Mouse (Mus musculus) midbrain, embryonic 11.5 days (tissue): ENCODE measurements at regions not wholly inside any gene's neighbourhood (a gene's known extent, or its start where the extent isn't known, plus 50 kb on each side); places are given as distances from the start of the nearest gene placed in this dataset.

Experiments used
- ATAC-seq: fragments of 200-750 bp; cut with Nextera tagmentation; 2 replicates; pipeline ENCODE4 v1.8.0; 2017; ENCODE audit warnings: moderate TSS enrichment, moderate library complexity; ENCODE audit not compliant: low FRiP score
- DNase-seq: peaks from one replicate; pipeline ENCODE4 v3.0.0; 2015; ENCODE audit warnings: low spot score; ENCODE audit errors: missing footprints
- H3K27ac ChIP-seq: fragments of 300-500 bp; sonication (generic); 2 replicates; pipeline ENCODE4 v1.5.1; 2014; ENCODE audit warnings: low read depth, low read length
- H3K27me3 ChIP-seq: fragments of 300-500 bp; sonication (generic); 2 replicates; pipeline ENCODE4 v1.6.1; 2014; ENCODE audit warnings: mild to moderate bottlenecking, low read length, moderate library complexity, mixed read lengths; ENCODE audit not compliant: control insufficient read depth, insufficient read depth
- H3K36me3 ChIP-seq: fragments of 300-500 bp; sonication (generic); 2 replicates; pipeline ENCODE4 v1.6.1; 2014; ENCODE audit warnings: mild to moderate bottlenecking, low read length, moderate library complexity, mixed read lengths; ENCODE audit not compliant: control insufficient read depth, insufficient read depth
- H3K4me1 ChIP-seq: fragments of 300-500 bp; sonication (generic); 2 replicates; pipeline ENCODE4 v1.6.1; 2014; ENCODE audit warnings: low read length; ENCODE audit not compliant: control insufficient read depth, insufficient read depth
- H3K4me2 ChIP-seq: fragments of 300-500 bp; sonication (generic); 2 replicates; pipeline ENCODE4 v1.6.1; 2014; ENCODE audit warnings: mild to moderate bottlenecking, moderate library complexity
- H3K4me3 ChIP-seq: fragments of 300-500 bp; sonication (generic); 2 replicates; pipeline ENCODE4 v1.5.1; 2014; ENCODE audit warnings: low read depth, low read length
- H3K9ac ChIP-seq: fragments of 300-500 bp; sonication (generic); 2 replicates; pipeline ENCODE4 v1.6.1; 2014; ENCODE audit warnings: low read length
- H3K9me3 ChIP-seq: fragments of 300-500 bp; sonication (generic); 2 replicates; pipeline ENCODE4 v1.6.1; 2016; ENCODE audit warnings: low read length; ENCODE audit not compliant: control insufficient read depth
- WGBS: fragments of 180-500 bp; shearing (Covaris S2); extraction: QIAGEN DNeasy Blood & Tissue Kit; methylation state at CpG from one replicate; pipeline ENCODE4 v1.1.7; 2014; 5-methylcytosine and 5-hydroxymethylcytosine counted together

GRCm38 (mm10) chr10:66548073-66548472 lies 547.9 kb upstream of the Jmjd1c start:
- Histone ChIP-seq H3K27ac (no peak overlapping the region), H3K9me3 (no peaks in the 10 kb centered on the region), H3K27me3 (peaks cover 28% of the 10 kb centered on the region), H3K4me2 (no peak overlapping the region), H3K4me1 (no peaks in the 10 kb centered on the region), H3K9ac (no peak overlapping the region), H3K4me3 (no peak overlapping the region), H3K36me3 (no peaks in the 10 kb centered on the region)
- ATAC-seq (no peak), DNase-seq (no peak)
- 84% methylated on average over 4 of the region's 4 CpGs for WGBS

GRCm38 (mm10) chr10:66552919-66553318 lies 543.0 kb upstream of the Jmjd1c start:
- no peak overlapping the region for H3K4me3 ChIP-seq
- WGBS, result 76% methylated on average over 3 of the region's 3 CpGs
- no peaks in the 10 kb centered on the region for H3K36me3 ChIP-seq
- no peak overlapping the region for H3K4me2 ChIP-seq
- H3K9me3 ChIP-seq, result no peaks in the 10 kb centered on the region
- H3K27me3 ChIP-seq, result peaks cover 31% of the 10 kb centered on the region
- no peak overlapping the region for H3K9ac ChIP-seq
- DNase-seq (no peak), ATAC-seq (peak; percentile 41; the same call in 1 of the 2 replicates)
- H3K4me1 ChIP-seq, result no peaks in the 10 kb centered on the region
- no peak overlapping the region for H3K27ac ChIP-seq

DNA sequence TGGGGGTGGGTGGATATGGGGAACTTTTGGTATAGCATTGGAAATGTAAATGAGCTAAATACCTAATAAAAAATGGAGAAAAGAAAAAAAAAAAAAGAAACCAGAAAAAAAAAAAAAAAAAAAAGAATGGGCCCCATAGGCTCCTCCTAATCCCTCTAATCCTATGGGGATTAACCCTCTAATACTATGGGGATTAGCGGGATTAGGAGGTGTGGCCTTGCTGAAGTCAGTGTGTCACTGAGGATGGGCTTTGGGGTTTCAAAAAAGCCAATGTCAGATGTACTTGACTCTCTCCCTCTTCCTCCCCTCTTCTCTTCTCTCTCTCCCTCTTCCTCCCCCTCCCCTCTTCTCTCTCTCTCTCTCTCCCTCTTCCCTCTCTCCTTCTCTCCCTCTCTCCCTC lies 541.7 kb upstream of the Jmjd1c start:
- ATAC-seq, result peak; percentile 59; the same call in 1 of the 2 replicates
- Histone ChIP-seq H3K4me1 (no peaks in the 10 kb centered on the region), H3K36me3 (no peaks in the 10 kb centered on the region), H3K9me3 (no peaks in the 10 kb centered on the region), H3K9ac (no peak overlapping the region), H3K4me2 (no peak overlapping the region), H3K27me3 (peaks cover 31% of the 10 kb centered on the region), H3K27ac (no peak overlapping the region), H3K4me3 (no peak overlapping the region)
- DNase-seq, result no peak
- 29% methylated on average over 1 of the region's 1 CpGs for WGBS

GRCm38 (mm10) chr10:66558097-66558840 lies 537.7 kb upstream of the Jmjd1c start:
- Histone ChIP-seq H3K27ac (no peak overlapping the region), H3K9ac (no peak overlapping the region), H3K36me3 (no peaks in the 10 kb centered on the region), H3K4me2 (no peak overlapping the region), H3K4me1 (no peaks in the 10 kb centered on the region), H3K4me3 (no peak overlapping the region), H3K27me3 (peaks cover 7% of the 10 kb centered on the region; the same call in 1 of the 2 replicates), H3K9me3 (no peaks in the 10 kb centered on the region)
- ATAC-seq (peak; percentile 83), DNase-seq (no peak)
- 48% methylated on average over 6 of the region's 6 CpGs for WGBS

DNA sequence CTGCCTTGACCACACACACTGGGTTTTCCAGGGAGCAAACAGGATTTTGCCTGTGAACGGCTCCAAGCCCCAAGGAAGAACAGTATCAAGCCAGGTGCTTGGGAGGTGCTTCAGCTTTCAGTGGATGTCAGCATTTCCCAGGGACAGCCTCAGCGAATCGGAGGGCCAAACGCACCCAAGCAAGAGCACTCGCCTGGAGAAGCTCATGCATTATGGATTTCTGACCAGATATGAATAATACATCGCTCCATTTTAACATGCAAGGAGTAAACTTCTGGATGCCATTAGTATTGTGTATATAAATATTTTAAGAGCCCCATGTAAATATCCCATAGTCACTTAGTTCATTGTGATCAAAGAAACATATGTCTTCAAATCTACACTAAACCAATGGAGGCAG lies 530.6 kb upstream of the Jmjd1c start:
- DNase-seq (no peak), ATAC-seq (no peak)
- Histone ChIP-seq H3K27me3 (no peaks in the 10 kb centered on the region), H3K9me3 (no peaks in the 10 kb centered on the region), H3K4me3 (no peak overlapping the region), H3K9ac (no peak overlapping the region), H3K27ac (no peak overlapping the region), H3K4me2 (no peak overlapping the region), H3K36me3 (no peaks in the 10 kb centered on the region), H3K4me1 (no peaks in the 10 kb centered on the region)
- WGBS, result 74% methylated on average over 6 of the region's 6 CpGs

GRCm38 (mm10) chr10:66574846-66575535 lies 520.9 kb upstream of the Jmjd1c start:
- H3K4me1 ChIP-seq, result no peaks in the 10 kb centered on the region
- H3K27me3 ChIP-seq, result no peaks in the 10 kb centered on the region
- no peak overlapping the region for H3K4me3 ChIP-seq
- no peak overlapping the region for H3K4me2 ChIP-seq
- H3K27ac ChIP-seq, result no peak overlapping the region
- H3K9ac ChIP-seq, result no peak overlapping the region
- peak; percentile 44; the same call in 1 of the 2 replicates for ATAC-seq
- WGBS, result 50% methylated on average over 10 of the region's 10 CpGs
- no peaks in the 10 kb centered on the region for H3K36me3 ChIP-seq
- no peak for DNase-seq
- H3K9me3 ChIP-seq, result no peaks in the 10 kb centered on the region

DNA sequence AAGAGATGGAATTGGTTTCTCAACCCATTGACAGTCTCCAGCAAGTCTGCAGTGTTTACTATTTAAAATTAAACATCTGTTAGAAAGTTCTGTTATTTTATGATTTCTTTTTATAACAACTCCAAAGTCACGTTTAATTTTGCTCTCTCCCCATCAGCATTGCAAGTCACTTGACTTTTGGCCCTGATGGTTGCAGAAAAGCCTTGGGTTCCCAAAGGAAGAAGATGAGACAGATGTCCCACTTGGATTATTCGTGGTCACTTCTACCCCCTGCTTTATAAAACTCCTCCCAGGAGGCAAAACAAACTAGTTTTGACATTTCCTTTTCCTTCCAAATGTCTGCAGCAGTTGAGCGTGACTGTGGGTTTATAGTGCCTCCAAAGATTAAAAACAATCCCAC lies 502.9 kb upstream of the Jmjd1c start:
- Histone ChIP-seq H3K4me1 (no peaks in the 10 kb centered on the region), H3K4me2 (no peak overlapping the region), H3K36me3 (no peaks in the 10 kb centered on the region), H3K4me3 (no peak overlapping the region), H3K9ac (no peak overlapping the region), H3K9me3 (no peaks in the 10 kb centered on the region), H3K27ac (no peak overlapping the region), H3K27me3 (no peaks in the 10 kb centered on the region)
- ATAC-seq, result no peak
- WGBS, result 72% methylated on average over 3 of the region's 3 CpGs
- DNase-seq, result no peak

DNA sequence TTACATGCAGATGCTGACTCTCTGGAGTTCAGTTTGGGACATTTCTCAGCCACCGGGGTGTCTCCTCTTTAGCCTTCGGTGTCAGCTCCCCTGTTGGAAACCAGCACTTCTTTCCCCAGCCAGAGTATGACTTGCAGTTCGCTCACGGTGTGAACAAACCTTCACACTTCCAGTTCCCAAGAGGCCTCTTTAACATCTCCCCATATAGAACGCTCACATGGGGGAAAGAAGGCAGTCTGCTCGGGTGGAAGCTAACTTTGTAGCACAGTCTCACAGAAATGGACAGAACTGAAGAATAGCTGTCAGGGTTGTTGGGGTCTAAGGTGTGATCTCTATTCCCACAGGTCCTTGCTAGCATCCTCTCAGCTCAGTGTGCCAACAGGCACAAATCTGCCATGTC lies 502.4 kb upstream of the Jmjd1c start:
- 75% methylated on average over 6 of the region's 6 CpGs for WGBS
- H3K36me3 ChIP-seq, result no peaks in the 10 kb centered on the region
- H3K27me3 ChIP-seq, result no peaks in the 10 kb centered on the region
- ATAC-seq (no peak), DNase-seq (no peak)
- H3K9me3 ChIP-seq, result no peaks in the 10 kb centered on the region
- H3K4me1 ChIP-seq, result no peaks in the 10 kb centered on the region
- no peak overlapping the region for H3K27ac ChIP-seq
- no peak overlapping the region for H3K4me2 ChIP-seq
- no peak overlapping the region for H3K9ac ChIP-seq
- H3K4me3 ChIP-seq, result no peak overlapping the region

DNA sequence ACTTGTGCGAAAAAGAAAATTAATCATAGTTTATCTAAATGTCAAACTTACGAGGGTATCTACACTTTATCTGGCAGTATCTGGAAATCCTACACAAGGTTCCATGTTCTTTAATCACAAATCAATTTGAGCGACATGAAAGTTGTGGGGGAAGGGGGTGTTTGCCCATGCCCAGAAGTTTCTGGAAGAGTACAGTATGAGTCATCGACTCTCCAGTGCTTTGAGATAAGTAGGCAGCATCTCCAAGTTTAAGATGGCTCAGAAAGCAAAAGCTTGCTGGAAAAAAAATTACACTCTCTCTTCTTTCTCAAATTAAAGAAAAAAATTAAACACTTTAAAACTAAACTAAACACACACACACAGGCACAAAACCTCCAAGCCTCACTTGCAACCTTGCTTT lies 498.0 kb upstream of the Jmjd1c start:
- Histone ChIP-seq H3K27ac (no peak overlapping the region), H3K9ac (no peak overlapping the region), H3K27me3 (no peaks in the 10 kb centered on the region), H3K4me3 (no peak overlapping the region), H3K4me2 (no peak overlapping the region), H3K4me1 (no peaks in the 10 kb centered on the region), H3K36me3 (no peaks in the 10 kb centered on the region), H3K9me3 (no peaks in the 10 kb centered on the region)
- ATAC-seq (no peak), DNase-seq (no peak)
- 84% methylated on average over 4 of the region's 4 CpGs for WGBS
